Mouse (Mus musculus) CH12.LX (cell line): ENCODE data around the gene Mxd4.

Source experiments
- CTCF ChIP-seq, 2 experiments: IDR thresholded peaks in 1 of 2; conservative IDR thresholded peaks in 1 of 2; 2 replicates each; pipeline ENCODE4 v1.5.1; 2011 to 2012; ENCODE audit warnings: low read depth in 2 of 2, low read length in 2 of 2, improper control_type of control experiment in 1 of 2, inconsistent platforms in 1 of 2, mild to moderate bottlenecking in 1 of 2, moderate library complexity in 1 of 2
- EP300 ChIP-seq: IDR thresholded peaks from 2 replicates; pipeline ENCODE4 v1.6.1; 2011; ENCODE audit warnings: low read length, improper control_type of control experiment

DNA sequence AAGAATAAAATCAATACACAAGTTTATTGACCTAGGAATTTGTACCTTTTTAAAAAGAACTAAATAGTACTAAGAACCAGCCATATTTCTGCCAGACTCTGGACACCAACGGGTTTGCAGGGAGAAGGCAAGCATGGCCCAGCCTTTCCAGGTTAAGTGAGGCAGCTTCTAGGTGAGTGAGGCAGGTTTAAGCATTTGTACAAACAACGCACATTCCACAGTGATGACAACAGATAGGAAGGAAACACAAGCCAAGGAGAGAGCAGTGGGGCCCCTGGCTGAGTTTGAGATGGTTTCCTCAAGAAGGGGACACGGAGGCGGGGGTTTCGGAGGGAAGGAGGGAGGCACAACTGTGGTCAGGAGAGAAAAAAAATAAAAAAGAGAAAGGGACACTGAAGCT lies 31.2 kb upstream of the Mxd4 start:
- TF ChIP-seq EP300 (no peak), CTCF (conservative IDR thresholded peaks at IDR 0.05 in 1 of 2, IDR thresholded peaks at IDR 0.05 in 1 of 2; ENCODE audit: low read depth in 2 of 2, low read length in 2 of 2) (no peak)
